ENCODE assay signal across 9 mouse cellular contexts in the genomic region with DNA sequence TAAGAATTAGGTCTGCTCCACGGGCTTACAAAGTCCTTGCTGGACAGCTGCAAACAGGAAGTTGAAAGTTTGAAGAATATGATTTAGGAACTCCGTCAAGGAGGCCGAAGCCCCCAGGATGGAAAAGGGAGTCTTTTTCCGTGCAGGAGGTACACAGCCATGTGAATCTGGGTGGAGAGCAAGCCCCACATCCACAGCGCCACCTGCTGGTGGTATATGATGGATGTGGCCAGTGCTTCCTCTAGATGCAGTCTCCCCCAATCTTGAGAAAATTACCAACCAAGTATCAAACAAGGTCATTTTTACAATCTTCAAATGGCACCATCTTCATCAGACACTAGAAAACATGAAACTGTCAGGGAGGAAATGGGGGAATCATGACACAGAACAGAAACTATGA. TPM values are rescaled to one million over a fixed set of nuclear protein-coding genes. Genes with fewer than 3 reads are reported as not detected.
A peak's percentile ranks its signal among the peaks of the same experiment; 100 is the strongest.
DNase-seq lines count a peak whose midpoint lies in the region; ATAC-seq and TF ChIP-seq lines count a peak whose summit lies in the region.
"Had no signal": no experiment of that assay in that cellular context is flagged by ENCODE, and none has a peak within 500 bp of the region (broad histone marks: within the 10 kb centered on the region; RNA-seq: fewer than 3 reads in every experiment).

No protein-coding gene starts in this region.

- WGBS in hindbrain, embryonic 11.5 days = 73% methylated on average over 5 of the region's 5 CpGs
- 64% methylated on average over 5 of the region's 5 CpGs for WGBS in hindbrain, embryonic 13.5 days

- no peak overlapping the region for H3K9ac ChIP-seq in hindbrain, embryonic 11.5 days (ENCODE audit: low read depth, low read length)
- H3K9ac ChIP-seq in hindbrain, embryonic 13.5 days = no peak overlapping the region
- H3K9ac ChIP-seq in ES-E14 (ENCODE audit: insufficient read depth, low read depth, low read length, poor library complexity, severe bottlenecking) = peak overlapping the region; percentile 42; the same call in 1 of the 2 replicates
- H3K9ac ChIP-seq: limb, embryonic 12.5 days had no signal

- no peak for ATAC-seq in hindbrain, embryonic 11.5 days (ENCODE audit: low FRiP score)
- no peak for ATAC-seq in hindbrain, embryonic 13.5 days (ENCODE audit: low FRiP score)

- no peak overlapping the region for H3K4me2 ChIP-seq in hindbrain, embryonic 11.5 days (replicated peaks; ENCODE audit: low read depth, low read length)
- H3K4me2 ChIP-seq in hindbrain, embryonic 13.5 days = no peak overlapping the region
- H3K4me2 ChIP-seq: limb, embryonic 12.5 days had no signal

- peaks cover 13% of the 10 kb centered on the region; the same call in 1 of the 2 replicates for H3K36me3 ChIP-seq in hindbrain, embryonic 11.5 days (ENCODE audit: control insufficient read depth, insufficient read depth, low read length)
- peaks cover 57% of the 10 kb centered on the region for H3K36me3 ChIP-seq in hindbrain, embryonic 13.5 days
- peaks cover 77% of the 10 kb centered on the region for H3K36me3 ChIP-seq in ES-E14 (ENCODE audit: control insufficient read depth, insufficient read depth, low read length, poor library complexity, severe bottlenecking)

- DNase-seq in hindbrain, embryonic 11.5 days (ENCODE audit: low spot score) = peak; percentile 81
- peak; percentile 65 for DNase-seq in 416B (ENCODE audit: low read depth)
- peak; percentile 71 for DNase-seq in ES-E14 (ENCODE audit: low read depth, low spot score)
- peak; percentile 79 to 92 for DNase-seq in cerebellum, postnatal 25 days
- peak; percentile 71 to 78 for DNase-seq in layer of hippocampus, postnatal 10 days (ENCODE audit: low spot score in 2 of 2)
- DNase-seq in retina, embryonic 14.5 days (ENCODE audit: low spot score) = peak; percentile 86
- no peak for DNase-seq in urinary bladder, adult 18-20 months (ENCODE audit: low spot score in 2 of 2)

- in situ Hi-C loops in ES-E14 (cut with MboI; ENCODE audit: low sequenced_read_pairs in 2 of 2, unreplicated experiment in 2 of 2) = loop anchor here in 1 of 2 experiments (25.0 kb wide), 1 partner anchor 981 kb away; a partner anchor contains a TSS

- no peak overlapping the region for H3K27ac ChIP-seq in hindbrain, embryonic 11.5 days (ENCODE audit: low read depth, low read length)
- H3K27ac ChIP-seq in hindbrain, embryonic 13.5 days = no peak overlapping the region
- no peak overlapping the region for H3K27ac ChIP-seq in ES-E14 (ENCODE audit: insufficient read depth, low read depth, low read length, poor library complexity, severe bottlenecking)
- H3K27ac ChIP-seq: limb, embryonic 12.5 days had no signal

- H3K27me3 ChIP-seq in hindbrain, embryonic 11.5 days (ENCODE audit: control insufficient read depth, insufficient read depth, low read length) = no peaks in the 10 kb centered on the region
- H3K27me3 ChIP-seq in hindbrain, embryonic 13.5 days = no peaks in the 10 kb centered on the region
- H3K27me3 ChIP-seq: limb, embryonic 12.5 days had no signal

- H3K4me1 ChIP-seq in hindbrain, embryonic 11.5 days (replicated peaks; ENCODE audit: control insufficient read depth, insufficient read depth, low read length) = peaks cover 4% of the 10 kb centered on the region
- peaks cover 20% of the 10 kb centered on the region for H3K4me1 ChIP-seq in hindbrain, embryonic 13.5 days (replicated peaks)
- peaks cover 0 to 12% of the 10 kb centered on the region in 2 experiments; a peak in 2 of 4 replicates for H3K4me1 ChIP-seq in ES-E14 (ENCODE audit: control insufficient read depth in 2 of 2, insufficient read depth in 2 of 2, low read length in 2 of 2, poor library complexity in 1 of 2)

- H3K4me3 ChIP-seq in hindbrain, embryonic 11.5 days (ENCODE audit: low read depth, low read length) = no peak overlapping the region
- H3K4me3 ChIP-seq in hindbrain, embryonic 13.5 days = no peak overlapping the region
- 0 out of 4 replicates have a peak overlapping the region, but pooled peaks of 1 of the 2 experiments have one; percentile 7 for H3K4me3 ChIP-seq in ES-E14 (ENCODE audit: insufficient read depth in 1 of 2, low read depth in 1 of 2, low read length in 2 of 2, poor library complexity in 1 of 2, severe bottlenecking in 1 of 2)
- H3K4me3 ChIP-seq: limb, embryonic 12.5 days had no signal

- no peaks in the 10 kb centered on the region for H3K9me3 ChIP-seq in hindbrain, embryonic 11.5 days (ENCODE audit: control insufficient read depth, low read length)
- no peaks in the 10 kb centered on the region for H3K9me3 ChIP-seq in hindbrain, embryonic 13.5 days
- H3K9me3 ChIP-seq in ES-E14 (ENCODE audit: control insufficient read depth, insufficient read depth, low read depth, low read length) = no peaks in the 10 kb centered on the region
- H3K9me3 ChIP-seq: limb, embryonic 12.5 days had no signal

TF ChIP-seq in ES-E14, 5 proteins besides CTCF, POLR2A, EP300 and RAD21:
- TF ChIP-seq ZNF384 (IDR thresholded peaks at IDR 0.05; ENCODE audit: low read depth, low read length) = no peak
- TF ChIP-seq HCFC1 (IDR thresholded peaks at IDR 0.05; ENCODE audit: borderline replicate concordance, insufficient read depth, low read length) = no peak
- TF ChIP-seq MAFK (IDR thresholded peaks at IDR 0.05; ENCODE audit: insufficient read depth, low read depth, low read length) = no peak
- TF ChIP-seq CHD2 (IDR thresholded peaks at IDR 0.05; ENCODE audit: low read depth, low read length) = no peak
- no peak for TF ChIP-seq ZC3H11A (IDR thresholded peaks at IDR 0.05; ENCODE audit: borderline replicate concordance, low read depth, low read length)

RNA-seq across cellular contexts. Expression of a gene that starts 5.0 kb away (rescaled TPM):
- polyA plus RNA-seq in hindbrain, embryonic 11.5 days (2014; fragmentation: Nextera tagmentation; extraction: Ambion mirVana) = 146 and 191 TPM in 2 replicates
- 43.0 and 43.7 TPM in 2 replicates for polyA plus RNA-seq in hindbrain, embryonic 13.5 days (2015; fragmentation: Nextera tagmentation; extraction: Ambion mirVana)
- total RNA-seq in ES-E14 (2012; rRNA removed) = 222 and 237 TPM in 2 replicates
- total RNA-seq in layer of hippocampus, postnatal 10 days (2021) = 1 to 10 TPM; 9.7 TPM

RNA-seq across cellular contexts. Expression of a gene that starts 8.5 kb away (rescaled TPM):
- polyA plus RNA-seq in hindbrain, embryonic 11.5 days (2014; fragmentation: Nextera tagmentation; extraction: Ambion mirVana) = 40.1 and 45.4 TPM in 2 replicates
- 73.6 and 78.8 TPM in 2 replicates for polyA plus RNA-seq in hindbrain, embryonic 13.5 days (2015; fragmentation: Nextera tagmentation; extraction: Ambion mirVana)
- 31.0 and 67.2 TPM in 2 replicates for total RNA-seq in ES-E14 (2012; rRNA removed)
- total RNA-seq in layer of hippocampus, postnatal 10 days (2021) = 10 to 100 TPM; 38.8 to 47.5 TPM

RNA-seq across cellular contexts. Expression of a gene that starts 18.7 kb away (rescaled TPM):
- polyA plus RNA-seq in hindbrain, embryonic 11.5 days (2014; fragmentation: Nextera tagmentation; extraction: Ambion mirVana) = 151 and 156 TPM in 2 replicates
- polyA plus RNA-seq in hindbrain, embryonic 13.5 days (2015; fragmentation: Nextera tagmentation; extraction: Ambion mirVana) = 546 and 595 TPM in 2 replicates
- total RNA-seq in ES-E14 (2012; rRNA removed) = 5.0 and 5.7 TPM in 2 replicates
- 100 to 1,000 TPM; 308 to 330 TPM for total RNA-seq in layer of hippocampus, postnatal 10 days (2021)

RNA-seq across cellular contexts. Expression of a gene that starts 51.8 kb away (rescaled TPM):
- 16.1 and 18.4 TPM in 2 replicates for polyA plus RNA-seq in hindbrain, embryonic 11.5 days (2014; fragmentation: Nextera tagmentation; extraction: Ambion mirVana)
- polyA plus RNA-seq in hindbrain, embryonic 13.5 days (2015; fragmentation: Nextera tagmentation; extraction: Ambion mirVana) = 36.3 and 38.2 TPM in 2 replicates
- 33.0 and 55.3 TPM in 2 replicates for total RNA-seq in ES-E14 (2012; rRNA removed)
- total RNA-seq in layer of hippocampus, postnatal 10 days (2021) = 10 to 100 TPM; 23.2 to 26.7 TPM

Comparison
In these comparisons a context has a peak if more than half of its experiments do, and no peak if none do; other contexts are left out.
1. DNase-seq: peak in hindbrain, embryonic 11.5 days (single experiment), 416B (single experiment), ES-E14 (single experiment), cerebellum, postnatal 25 days (2 of 2), layer of hippocampus, postnatal 10 days (2 of 2) and retina, embryonic 14.5 days (single experiment); none in urinary bladder, adult 18-20 months (0 of 2).
2. RNA of a gene that starts 5.0 kb away (total RNA-seq): 222 to 237 TPM in ES-E14; 9.7 TPM in layer of hippocampus, postnatal 10 days; every median in the first group is over 10 times any median in the second.
3. RNA of a gene that starts 18.7 kb away (total RNA-seq): 308 to 330 TPM in layer of hippocampus, postnatal 10 days; 5.0 to 5.7 TPM in ES-E14; every median in the first group is over 10 times any median in the second.